Mouse (Mus musculus) inflammation-experienced regulatory T-cells, adult 16 weeks (primary cell): ENCODE measurements around the gene 1700025C18Rik. TPM values are rescaled to one million over a fixed set of nuclear protein-coding genes. Genes with fewer than 3 reads are reported as not detected.

Experiments
- polyA plus RNA-seq: library from polyadenylated mRNA; unstranded; fragments of 100-300 nt; shearing (Covaris generic); gene quantifications from one replicate; pipeline ENCODE4 v1.2.1, GENCODE M21; 2017

Gene 1700025C18Rik
- not detected for polyA plus RNA-seq

GRCm38 (mm10) chr2:165090650-165091049, at the start of gene 1700025C18Rik:
1700025C18Rik (minus strand) TSS chr2:165090750.

GRCm38 (mm10) chr2:165054888-165055852, 35.4 kb downstream of the 1700025C18Rik start, which contains the start of gene Cd40:
Cd40 (plus strand) TSS chr2:165055627.

GRCm38 (mm10) chr2:165034131-165035057, 56.2 kb downstream of the 1700025C18Rik start, which contains the start of gene Ncoa5:
Ncoa5 (minus strand) TSS chr2:165034867.

Other genes with a start within 250 kb of the 1700025C18Rik start
- 1.0 TPM for gene Pltp, start 233.0 kb downstream of the 1700025C18Rik start, polyA plus RNA-seq
- 142 TPM for gene Pcif1, start 211.4 kb downstream of the 1700025C18Rik start, polyA plus RNA-seq
- gene Zfp335, start 179.0 kb downstream of the 1700025C18Rik start, polyA plus RNA-seq, result 53.5 TPM
- gene Mmp9, start 150.0 kb downstream of the 1700025C18Rik start, polyA plus RNA-seq, result 11.9 TPM
- 0.10 TPM for gene Slc12a5, start 129.9 kb downstream of the 1700025C18Rik start, polyA plus RNA-seq
- gene Ncoa5, start 55.9 kb downstream of the 1700025C18Rik start, polyA plus RNA-seq, result 62.9 TPM
- gene Cd40, start 35.1 kb downstream of the 1700025C18Rik start, polyA plus RNA-seq, result 2.4 TPM
- gene Cdh22, start 144.1 kb upstream of the 1700025C18Rik start, polyA plus RNA-seq, result not detected
- gene Slc35c2, start 197.1 kb upstream of the 1700025C18Rik start, polyA plus RNA-seq, result 81.6 TPM
- 67.7 TPM for gene Elmo2, start 235.7 kb upstream of the 1700025C18Rik start, polyA plus RNA-seq